Mouse (Mus musculus): ENCODE results near the gene Lsm2.

DNA sequence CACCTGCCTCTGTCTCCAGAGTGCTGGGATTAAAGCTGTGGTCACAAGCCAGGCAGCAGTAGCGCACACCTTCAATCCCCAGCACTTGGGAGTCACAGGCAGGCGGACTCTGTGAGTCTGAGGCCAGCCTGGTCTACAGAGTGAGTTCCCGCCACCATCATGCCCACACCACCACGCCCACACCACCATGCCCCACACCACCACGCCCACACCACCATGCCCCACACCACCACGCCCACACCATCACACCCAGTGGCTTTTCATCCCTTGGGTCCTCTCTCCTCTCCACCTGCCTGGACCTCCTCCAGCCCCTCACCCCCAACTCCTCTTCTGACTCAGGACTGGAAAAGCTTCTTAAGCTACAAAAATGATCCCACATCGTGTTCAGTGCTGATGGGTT, 50.2 kb downstream of the Lsm2 start:
- no peak for TF ChIP-seq CTCF (IDR thresholded peaks at IDR 0.05; ENCODE audit: borderline replicate concordance, insufficient read depth, low read length)
- TF ChIP-seq POLR2A (IDR thresholded peaks at IDR 0.05; ENCODE audit: low read depth, low read length), result no peak

Data from embryonic fibroblast, embryonic 13.5 days (primary cell).